Mouse (Mus musculus) inflammation-experienced regulatory T-cells, adult 6 months (primary cell): ENCODE data around the gene Olfr94. TPM values are rescaled to one million over a fixed set of nuclear protein-coding genes. Genes with fewer than 3 reads are reported as not detected.

ENCODE experiments used
- polyA plus RNA-seq, 3 experiments: library from polyadenylated mRNA; unstranded; fragments of 100-300 nt; shearing (Covaris generic); gene quantifications; one replicate each; pipeline ENCODE4 v1.2.1; 2017

The Olfr94 gene
- polyA plus RNA-seq, 3 experiments from 2014 or later = not detected

Other genes starting within 250 kb of the Olfr94 start
- 100 to 1,000 TPM; 206 to 226 (median 211) TPM for gene Ppp1r11, start 249.3 kb downstream of the Olfr94 start, polyA plus RNA-seq
- gene Znrd1, start 242.4 kb downstream of the Olfr94 start, polyA plus RNA-seq = 10 to 100 TPM; 71.2 to 90.2 (median 83.7) TPM
- 1 to 10 TPM; 2.7 to 8.0 (median 8.0) TPM for gene Znrd1as, start 242.4 kb downstream of the Olfr94 start, polyA plus RNA-seq
- gene 2410137M14Rik, start 219.8 kb downstream of the Olfr94 start, polyA plus RNA-seq = not detected
- under 1 TPM in 2 of 3 experiments, not detected in 1; 0.16 to 0.39 TPM for gene H2-M5, start 211.5 kb downstream of the Olfr94 start, polyA plus RNA-seq
- gene Zfp57, start 199.8 kb downstream of the Olfr94 start, polyA plus RNA-seq = not detected
- gene Mog, start 177.6 kb downstream of the Olfr94 start, polyA plus RNA-seq = not detected
- 1 to 10 TPM; 4.1 to 8.0 (median 7.4) TPM for gene Gabbr1, start 155.0 kb downstream of the Olfr94 start, polyA plus RNA-seq
- under 1 TPM in 2 of 3 experiments, not detected in 1; 0.16 to 0.20 TPM for gene Olfr90, start 112.5 kb downstream of the Olfr94 start, polyA plus RNA-seq
- gene Olfr91, start 102.7 kb downstream of the Olfr94 start, polyA plus RNA-seq = under 1 TPM in 1 of 3 experiments, not detected in 2; 0.15 TPM
- not detected for gene Olfr92, start 80.9 kb downstream of the Olfr94 start, polyA plus RNA-seq
- not detected for gene Olfr93, start 39.5 kb downstream of the Olfr94 start, polyA plus RNA-seq
- gene Ubd, start 7.1 kb downstream of the Olfr94 start, polyA plus RNA-seq = 1 to 10 TPM in 1 of 3 experiments, under 1 TPM in 1, not detected in 1; 0.62 to 1.6 TPM
- gene Olfr95, start 12.1 kb upstream of the Olfr94 start, polyA plus RNA-seq = not detected
- gene Olfr96, start 19.2 kb upstream of the Olfr94 start, polyA plus RNA-seq = not detected
- gene Olfr97, start 36.3 kb upstream of the Olfr94 start, polyA plus RNA-seq = not detected
- 1 to 10 TPM in 1 of 3 experiments, under 1 TPM in 2; 0.78 to 5.2 (median 0.99) TPM for gene Olfr98, start 62.8 kb upstream of the Olfr94 start, polyA plus RNA-seq
- 100 to 1,000 TPM; 125 to 156 (median 125) TPM for gene H2-M3, start 69.2 kb upstream of the Olfr94 start, polyA plus RNA-seq
- gene Olfr99, start 82.5 kb upstream of the Olfr94 start, polyA plus RNA-seq = 1 to 10 TPM; 2.7 to 7.2 (median 5.0) TPM
- under 1 TPM in 2 of 3 experiments, not detected in 1; 0.13 to 0.45 TPM for gene Olfr101, start 103.3 kb upstream of the Olfr94 start, polyA plus RNA-seq
- gene Olfr102, start 116.1 kb upstream of the Olfr94 start, polyA plus RNA-seq = under 1 TPM in 2 of 3 experiments, not detected in 1; 0.13 to 0.20 TPM
- gene Olfr103, start 138.7 kb upstream of the Olfr94 start, polyA plus RNA-seq = not detected
- gene Olfr104-ps, start 158.6 kb upstream of the Olfr94 start, polyA plus RNA-seq = not detected
- gene Olfr105-ps, start 178.0 kb upstream of the Olfr94 start, polyA plus RNA-seq = not detected
- not detected for gene Olfr106-ps, start 189.4 kb upstream of the Olfr94 start, polyA plus RNA-seq
- gene Olfr107, start 198.2 kb upstream of the Olfr94 start, polyA plus RNA-seq = under 1 TPM in 1 of 3 experiments, not detected in 2; 0.17 TPM
- not detected for gene Olfr108, start 244.5 kb upstream of the Olfr94 start, polyA plus RNA-seq